9 mouse cellular contexts compared by ENCODE assay signal in genomic region chr2:52623921-52624404, GRCm38 (mm10). TPM values are rescaled to one million over a fixed set of nuclear protein-coding genes. Genes with fewer than 3 reads are reported as not detected.
DNase-seq lines count a peak whose midpoint lies in the region; ATAC-seq and TF ChIP-seq lines count a peak whose summit lies in the region.
"Had no signal": no experiment of that assay in that cellular context is flagged by ENCODE, and none has a peak within 500 bp of the region (broad histone marks: within the 10 kb centered on the region; RNA-seq: fewer than 3 reads in every experiment).

No protein-coding gene starts in this region.

- DNase-seq in embryo, embryonic 10.5 days (ENCODE audit: low spot score), result peak; percentile 8
- DNase-seq in embryo, embryonic 11 days, result no peak
- no peak for DNase-seq in lung, adult 2 months
- peak; percentile 20 for DNase-seq in heart, postnatal 4 days
- no peak for DNase-seq in thymus, postnatal 14 days
- no peak for DNase-seq in thymus, postnatal 25 days

- no peak overlapping the region for H3K4me2 ChIP-seq in lung, embryonic 15.5 days
- H3K4me2 ChIP-seq in neural tube, embryonic 15.5 days, result no peak overlapping the region

- no peak overlapping the region for H3K9ac ChIP-seq in lung, embryonic 15.5 days
- H3K9ac ChIP-seq in neural tube, embryonic 15.5 days (replicated peaks), result no peak overlapping the region

- ATAC-seq in lung, embryonic 15.5 days (ENCODE audit: borderline replicate concordance, extremely low read depth, low FRiP score, low TSS enrichment), result peak; percentile 44
- 0 out of 2 replicates have a peak, but pooled peaks have one; percentile 30 for ATAC-seq in neural tube, embryonic 15.5 days (ENCODE audit: low FRiP score)

- H3K9me3 ChIP-seq in lung, embryonic 15.5 days, result no peaks in the 10 kb centered on the region
- no peaks in the 10 kb centered on the region for H3K9me3 ChIP-seq in neural tube, embryonic 15.5 days (replicated peaks)

- peaks cover 14% of the 10 kb centered on the region for H3K4me1 ChIP-seq in lung, embryonic 15.5 days
- H3K4me1 ChIP-seq in lung, adult 2 months (ENCODE audit: control insufficient read depth, insufficient read depth, low read length), result no peaks in the 10 kb centered on the region
- peaks cover 9% of the 10 kb centered on the region for H3K4me1 ChIP-seq in neural tube, embryonic 15.5 days

- no peak overlapping the region for H3K4me3 ChIP-seq in lung, embryonic 15.5 days
- H3K4me3 ChIP-seq in lung, adult 2 months (replicated peaks; ENCODE audit: extremely low read depth, low read depth, low read length), result no peak overlapping the region
- H3K4me3 ChIP-seq in neural tube, embryonic 15.5 days (replicated peaks), result no peak overlapping the region

- H3K27ac ChIP-seq in lung, embryonic 15.5 days, result peak overlapping the region; percentile 58
- peak overlapping the region; percentile 51 for H3K27ac ChIP-seq in neural tube, embryonic 15.5 days (replicated peaks)

- no peaks in the 10 kb centered on the region for H3K27me3 ChIP-seq in lung, embryonic 15.5 days
- no peaks in the 10 kb centered on the region for H3K27me3 ChIP-seq in neural tube, embryonic 15.5 days (replicated peaks)

- WGBS in lung, embryonic 15.5 days, result 40% methylated on average over 7 of the region's 7 CpGs
- 58% methylated on average over 7 of the region's 7 CpGs for WGBS in lung, adult 2 months
- WGBS in neural tube, embryonic 15.5 days, result 39% methylated on average over 7 of the region's 7 CpGs

- H3K36me3 ChIP-seq in lung, embryonic 15.5 days, result no peaks in the 10 kb centered on the region
- H3K36me3 ChIP-seq in neural tube, embryonic 15.5 days, result no peaks in the 10 kb centered on the region

- TF ChIP-seq CTCF in lung, adult 2 months (IDR thresholded peaks at IDR 0.05; ENCODE audit: insufficient read depth, low read length), result no peak

- TF ChIP-seq POLR2A in lung, adult 2 months (IDR thresholded peaks at IDR 0.05; ENCODE audit: borderline replicate concordance, extremely low read depth, low read depth, low read length), result no peak

RNA-seq across cellular contexts. Expression of gene Cacnb4, which starts 52.7 kb away (rescaled TPM):
- 0.45 and 1.2 TPM in 2 replicates for polyA plus RNA-seq in lung, embryonic 15.5 days (2015; fragmentation: Nextera tagmentation; extraction: Ambion mirVana)
- 0.04 and 0.05 TPM in 2 replicates for polyA plus RNA-seq in lung, adult 2 months (2012; rRNA removed)
- total RNA-seq in heart, postnatal 4 days (2021), result 1 to 10 TPM in 1 of 2 experiments, under 1 TPM in 1; 0.72 to 1.0 TPM
- 13.1 and 14.7 TPM in 2 replicates for polyA plus RNA-seq in neural tube, embryonic 15.5 days (2015; fragmentation: Nextera tagmentation; extraction: Ambion mirVana)
- total RNA-seq: megakaryocyte, adult 5-6 weeks had no signal

Comparison
In these comparisons a context has a peak if more than half of its experiments do, and no peak if none do; other contexts are left out.
1. DNase-seq: peak in embryo, embryonic 10.5 days (single experiment) and heart, postnatal 4 days (single experiment); none in embryo, embryonic 11 days (single experiment), lung, adult 2 months (single experiment), thymus, postnatal 14 days (single experiment) and thymus, postnatal 25 days (single experiment).